Mouse (Mus musculus) heart, adult 9 months (tissue): ENCODE data around the gene Il17rd.

ENCODE experiments used
- DNase-seq, 2 experiments: peaks; one replicate each; pipeline ENCODE4 v3.0.0; 2022; ENCODE audit warnings: low spot score in 2 of 2

Il17rd gene

GRCm38 (mm10) chr14:27038783-27039182 lies at the start of gene Il17rd:
TSS of gene Il17rd (plus strand) at chr14:27038941.
- peak; percentile 94 to 95 for DNase-seq

- no peak for DNase-seq
Measured at GRCm38 (mm10) chr14:26991622-26992021, 47.1 kb upstream of the Il17rd start.

- DNase-seq = no peak
Measured at GRCm38 (mm10) chr14:26993427-26993826, 45.3 kb upstream of the Il17rd start.

- DNase-seq = peak; percentile 14 to 21
Measured at GRCm38 (mm10) chr14:26994211-26994741, 44.5 kb upstream of the Il17rd start, which contains the start of gene Hesx1. TSS of gene Hesx1 (plus strand) at chr14:26994416.

DNA sequence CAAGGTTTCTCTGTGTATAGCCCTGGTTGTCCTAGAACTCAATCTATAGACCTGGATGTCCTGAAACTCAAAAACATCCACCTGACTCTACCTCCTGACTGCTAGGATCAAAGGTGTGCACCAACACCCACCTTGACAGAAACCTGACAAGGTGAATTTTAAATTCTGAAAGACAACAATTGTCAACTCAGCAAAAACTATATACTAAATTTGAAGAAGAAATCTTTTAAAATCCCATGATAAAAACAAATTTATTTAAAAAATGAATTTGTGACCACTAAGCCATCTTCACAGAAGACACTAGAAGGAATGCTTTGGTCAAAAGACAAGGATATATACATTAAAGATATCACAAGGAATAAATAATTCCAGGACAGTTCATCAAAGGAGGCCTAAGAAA lies 42.5 kb upstream of the Il17rd start:
- no peak for DNase-seq

DNA sequence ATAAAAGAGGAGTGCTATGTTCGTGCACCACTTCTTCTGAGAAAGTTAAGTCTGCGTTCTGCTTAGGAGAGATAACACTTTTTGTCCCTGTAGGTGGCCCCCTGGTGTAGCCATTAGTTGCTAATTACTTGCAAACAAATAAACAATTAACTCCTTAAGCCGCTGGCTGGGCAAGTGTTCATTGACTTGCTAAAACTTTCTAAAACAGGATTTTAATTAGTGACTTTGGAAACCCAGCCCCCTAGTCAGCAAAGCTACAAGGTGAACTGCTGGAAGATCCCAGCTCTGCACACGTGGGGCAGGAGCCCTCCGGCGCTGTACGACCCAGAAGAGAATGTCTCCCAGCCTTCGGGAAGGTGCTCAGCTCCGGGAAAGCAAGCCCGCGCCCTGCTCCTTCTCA lies 38.4 kb upstream of the Il17rd start:
- no peak for DNase-seq

- DNase-seq = no peak
Measured at GRCm38 (mm10) chr14:27004906-27005305, 33.8 kb upstream of the Il17rd start.

DNA sequence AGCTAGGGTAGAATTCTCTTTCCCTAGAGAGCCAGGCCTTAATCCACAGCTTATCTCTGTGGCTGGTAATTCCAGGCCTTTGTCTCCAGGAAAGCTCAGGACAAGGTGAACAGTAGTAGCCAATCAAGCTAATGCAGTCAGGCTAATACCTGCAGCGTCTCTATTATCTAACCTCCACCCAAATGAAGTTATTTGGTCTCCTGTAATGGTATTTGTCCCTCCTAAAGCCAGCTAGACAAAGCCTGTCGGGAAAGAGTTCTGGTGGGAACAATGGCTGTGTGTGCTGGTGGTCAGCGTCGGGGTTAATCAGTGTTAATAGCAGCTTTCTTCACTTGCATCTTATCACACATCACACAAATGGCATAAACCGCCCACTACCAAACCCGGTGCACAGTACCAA lies 32.8 kb upstream of the Il17rd start:
- DNase-seq = no peak

DNA sequence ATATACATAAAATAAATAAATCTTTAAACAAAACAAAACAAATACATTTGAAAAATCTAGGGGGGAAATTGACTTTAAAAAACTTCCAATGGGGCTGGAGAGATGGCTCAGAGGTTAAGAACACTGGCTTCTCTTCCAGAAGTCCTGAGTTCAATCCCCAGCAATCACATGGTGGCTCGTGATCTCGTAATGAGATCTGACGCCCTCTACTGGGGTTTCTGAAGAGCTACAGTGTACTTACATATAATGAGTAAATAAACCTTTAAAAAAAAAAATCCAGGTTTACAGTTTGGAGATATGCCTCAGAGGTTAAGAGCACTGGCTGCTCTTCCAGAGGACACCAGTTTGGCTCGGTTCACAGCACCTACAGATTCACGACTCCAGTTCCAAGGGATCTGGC lies 27.2 kb upstream of the Il17rd start:
- DNase-seq = no peak

DNA sequence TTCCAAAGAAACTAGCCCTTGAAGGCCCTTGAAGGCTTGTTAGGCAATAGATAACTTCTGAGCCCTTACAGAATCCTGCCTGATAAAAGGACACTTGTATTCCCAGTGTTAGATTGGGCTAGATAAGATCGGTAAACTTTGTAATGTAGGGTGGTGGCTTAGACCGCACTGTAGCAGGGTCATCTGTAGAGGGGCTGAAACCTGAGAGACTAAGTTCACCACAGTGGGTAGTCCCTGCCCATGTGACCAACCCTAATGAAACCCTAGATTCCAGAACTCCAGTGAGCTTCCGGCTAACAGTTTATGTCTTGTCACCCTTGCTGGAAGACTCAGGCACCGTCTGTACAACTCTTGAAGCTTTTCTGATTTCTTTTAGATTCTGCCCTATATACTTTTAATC lies 25.1 kb upstream of the Il17rd start:
- DNase-seq = no peak

- DNase-seq = no peak
Measured at GRCm38 (mm10) chr14:27017936-27018335, 20.8 kb upstream of the Il17rd start.

DNA sequence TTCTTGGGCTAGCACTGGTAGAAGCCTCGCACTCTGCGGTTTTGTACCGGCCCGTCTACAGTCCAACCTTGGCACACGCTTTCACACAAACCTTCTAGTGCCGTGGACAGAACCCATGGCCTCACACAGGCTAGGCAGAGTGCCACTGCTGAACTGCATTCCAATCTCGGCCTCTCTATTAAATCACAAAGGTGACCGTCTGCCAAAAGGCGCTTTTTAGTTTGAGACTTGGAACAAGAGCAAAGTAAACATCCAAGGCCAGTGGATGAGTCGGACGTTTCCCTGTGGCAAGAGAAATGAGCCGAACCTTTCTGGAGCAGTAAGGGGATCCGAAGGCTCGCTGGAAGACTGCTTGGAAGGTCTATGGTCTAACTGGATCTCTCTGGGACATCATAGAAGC lies 18.9 kb upstream of the Il17rd start:
- no peak for DNase-seq

GRCm38 (mm10) chr14:27022876-27023275 lies 15.9 kb upstream of the Il17rd start:
- DNase-seq = no peak

DNA sequence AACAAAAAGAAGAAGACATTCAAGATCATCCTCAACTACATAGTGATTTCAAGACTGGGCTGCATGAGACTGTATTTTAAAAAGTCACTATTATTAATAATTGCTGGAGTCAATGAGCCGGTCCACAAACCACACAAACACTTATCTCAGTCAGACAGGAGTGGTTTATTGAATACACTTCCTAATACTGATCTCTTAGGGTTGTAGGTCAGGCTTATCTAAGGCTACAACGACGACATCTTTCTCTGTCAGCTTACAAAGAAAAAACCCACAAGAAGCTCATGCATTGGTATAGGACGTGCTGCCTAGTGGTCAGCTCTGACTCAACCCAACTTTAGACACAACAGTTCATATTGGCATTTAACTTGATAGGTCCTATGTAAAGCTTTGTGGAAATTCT lies 14.1 kb upstream of the Il17rd start:
- no peak for DNase-seq

DNA sequence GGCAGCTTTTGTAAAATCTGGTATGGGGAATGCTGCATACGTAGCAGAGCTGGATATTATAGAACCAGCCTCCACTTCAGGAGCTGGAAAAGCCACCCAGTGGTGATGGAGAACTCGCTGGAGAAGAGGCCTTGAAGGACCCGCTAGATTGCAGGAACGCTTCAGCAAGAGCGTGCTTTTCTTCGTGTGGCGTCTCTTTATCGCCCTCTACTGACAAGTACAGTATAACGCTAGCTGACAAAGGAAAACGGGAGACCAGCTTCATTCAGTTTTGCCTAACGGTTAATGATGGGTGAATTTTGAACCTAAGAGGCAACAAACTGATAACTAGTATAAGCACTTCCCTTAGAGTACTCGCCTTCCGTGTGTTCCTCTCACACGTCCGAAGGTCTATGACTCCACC lies 9.0 kb upstream of the Il17rd start:
- peak in 1 of 2 experiments; percentile 45 for DNase-seq

- peak; percentile 26 to 70 for DNase-seq
Measured at GRCm38 (mm10) chr14:27031142-27031541, 7.6 kb upstream of the Il17rd start.

DNA sequence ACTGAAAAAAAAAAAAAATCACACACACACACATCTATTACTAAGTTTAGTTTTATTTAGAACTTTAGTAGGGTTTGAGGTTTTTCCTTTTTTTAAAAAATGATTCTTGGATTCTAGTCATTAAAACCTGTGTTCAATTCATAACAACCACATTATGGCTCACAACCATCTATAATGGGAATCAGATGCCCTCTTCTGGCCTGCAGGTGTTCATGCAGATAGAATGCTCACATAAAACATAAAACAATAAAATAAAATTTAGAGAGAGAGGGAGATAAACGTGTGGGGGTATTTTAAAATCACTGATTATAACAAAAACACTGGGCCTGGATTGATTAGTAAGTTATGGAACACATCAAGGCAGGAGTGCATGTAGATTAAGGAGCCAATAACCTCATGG lies 1.2 kb upstream of the Il17rd start:
- no peak for DNase-seq

DNA sequence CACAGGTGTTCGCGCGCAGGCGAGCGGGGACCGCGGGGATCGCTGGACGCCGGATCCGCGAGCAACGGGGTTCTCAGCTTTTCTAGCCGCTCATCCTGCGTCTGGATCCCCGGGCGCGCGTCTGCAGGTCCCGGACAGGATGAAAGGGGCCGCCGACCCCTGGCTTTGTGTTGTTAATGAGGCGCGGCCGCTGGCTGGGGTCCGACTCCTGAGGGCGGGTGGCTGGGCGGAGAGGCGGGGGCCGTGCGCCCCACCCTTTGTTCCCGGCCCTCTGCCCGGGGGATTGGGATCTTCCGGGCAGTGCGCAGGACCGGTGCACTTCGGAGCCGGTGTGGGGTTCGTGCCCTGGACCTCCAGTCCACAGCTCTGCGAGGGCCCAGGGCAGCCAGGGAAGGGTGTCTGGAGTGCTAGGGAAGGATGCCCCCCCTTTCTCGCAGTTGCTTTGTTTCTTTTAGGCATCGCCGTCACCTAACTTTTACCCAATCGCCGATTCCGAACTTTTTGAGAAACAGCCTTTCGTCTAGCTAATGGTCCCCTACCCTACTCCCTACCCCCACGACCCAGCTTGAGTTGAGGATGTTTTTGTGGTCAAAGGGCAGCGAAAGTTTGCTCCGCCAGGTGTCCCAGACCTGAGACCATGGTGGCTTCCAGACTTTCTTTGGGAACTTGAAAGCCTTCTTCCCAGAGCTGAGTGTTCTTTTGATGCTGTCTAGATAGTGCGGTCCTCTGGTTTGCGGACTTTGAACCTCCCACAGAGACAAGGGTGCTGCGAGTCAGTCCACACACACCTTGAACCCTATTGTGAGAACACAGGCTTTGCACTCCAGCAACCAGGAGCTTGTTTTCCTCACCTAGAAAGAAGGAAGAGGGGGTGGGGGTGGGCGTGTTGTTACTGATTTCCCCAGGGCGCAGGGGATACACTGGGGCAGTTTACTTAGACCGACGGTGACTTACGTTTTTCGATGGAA lies 824 bp downstream of the Il17rd start:
- peak; percentile 21 to 40 for DNase-seq

GRCm38 (mm10) chr14:27040451-27040850 lies 1.7 kb downstream of the Il17rd start:
- DNase-seq = no peak

DNA sequence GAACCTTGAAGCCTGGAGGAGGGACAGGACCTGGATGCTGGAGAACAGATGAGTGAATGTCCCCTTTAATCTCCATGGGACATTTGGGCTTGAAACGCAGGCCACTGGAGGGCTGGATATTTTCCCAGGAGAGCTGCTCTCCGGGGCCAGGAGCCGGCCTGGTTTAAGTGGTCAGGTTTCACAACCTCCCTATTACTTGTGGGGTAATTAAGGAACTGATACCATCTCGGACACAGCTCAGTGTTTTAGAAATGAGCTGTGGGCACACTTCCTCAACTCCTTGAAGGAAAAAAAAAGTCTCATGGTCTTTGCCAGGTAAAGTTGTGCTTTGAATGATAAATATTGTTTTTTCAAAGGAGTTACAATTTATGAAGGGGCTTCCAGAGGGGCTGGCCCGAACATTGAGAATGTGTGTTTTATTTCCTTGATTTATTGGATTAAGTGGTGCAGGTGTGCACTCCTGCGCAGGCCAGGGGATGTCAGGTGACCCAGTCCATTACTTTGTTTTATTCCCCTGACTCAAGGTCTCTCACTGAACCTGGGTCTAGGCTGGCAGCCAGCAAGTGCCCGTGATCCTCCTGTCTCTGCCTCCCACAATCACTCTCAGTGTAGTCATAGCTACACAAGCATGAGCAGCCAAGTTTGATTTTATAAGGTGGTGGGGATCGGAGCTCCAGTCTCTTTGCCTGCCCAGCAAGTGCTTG lies 3.7 kb downstream of the Il17rd start:
- DNase-seq = no peak

- no peak for DNase-seq
Measured at GRCm38 (mm10) chr14:27043416-27043815, 4.7 kb downstream of the Il17rd start.

DNA sequence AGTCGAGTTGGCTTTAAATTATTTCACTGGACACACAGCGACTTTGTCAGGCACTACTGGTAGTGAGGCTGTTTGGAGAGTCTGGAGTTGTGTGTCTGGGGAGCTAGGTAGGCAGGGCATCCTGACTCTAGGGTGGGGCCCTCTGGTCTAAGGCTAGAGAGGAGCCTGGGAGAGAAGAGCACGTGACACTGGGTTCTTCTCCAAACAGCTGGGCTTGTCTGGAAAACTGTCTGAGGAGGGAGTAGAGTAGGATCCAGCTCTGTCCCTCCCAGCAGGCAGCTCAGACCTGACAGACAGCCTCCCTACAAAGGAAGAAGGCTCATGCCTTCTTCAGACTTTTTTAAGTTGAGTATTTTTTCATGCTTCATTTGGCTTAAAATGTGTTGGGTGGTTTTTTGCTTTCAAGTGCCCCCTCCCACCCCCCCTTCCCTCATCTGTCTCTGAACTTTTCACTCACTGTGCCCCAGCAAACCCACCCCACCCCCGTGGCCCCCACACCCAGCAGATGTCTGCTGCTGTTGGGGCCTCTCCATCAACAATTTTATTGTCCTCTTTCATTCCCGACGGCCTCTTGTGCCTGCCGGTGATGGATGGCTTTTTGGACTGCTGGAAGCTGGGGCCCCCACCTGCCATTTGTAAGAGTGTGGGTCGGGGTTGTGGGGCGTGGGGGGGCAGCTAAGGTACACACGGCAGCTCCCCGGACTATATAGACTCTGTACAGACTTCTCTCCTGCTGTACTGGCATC lies 5.7 kb downstream of the Il17rd start:
- DNase-seq = peak; percentile 68 to 69
